Mouse (Mus musculus): Measurements from ENCODE around the gene Ice1. TPM values are rescaled to one million over a fixed set of nuclear protein-coding genes. Genes with fewer than 3 reads are reported as not detected.

The Ice1 gene
- total RNA-seq (2021), result 10 to 100 TPM; 16.3 to 17.9 TPM
- long read RNA-seq, experiment 1, full-length matches to known transcripts, result 1 of 9 reads
- long read RNA-seq, experiment 1, partial matches to known transcripts, result 7 of 9 reads
- long read RNA-seq, experiment 1, other reads (novel, unspliced or antisense), result 1 of 9 reads
- long read RNA-seq, experiment 2, full-length matches to known transcripts, result 5 of 18 reads
- long read RNA-seq, experiment 2, partial matches to known transcripts, result 9 of 18 reads
- long read RNA-seq, experiment 2, other reads (novel, unspliced or antisense), result 4 of 18 reads

DNA sequence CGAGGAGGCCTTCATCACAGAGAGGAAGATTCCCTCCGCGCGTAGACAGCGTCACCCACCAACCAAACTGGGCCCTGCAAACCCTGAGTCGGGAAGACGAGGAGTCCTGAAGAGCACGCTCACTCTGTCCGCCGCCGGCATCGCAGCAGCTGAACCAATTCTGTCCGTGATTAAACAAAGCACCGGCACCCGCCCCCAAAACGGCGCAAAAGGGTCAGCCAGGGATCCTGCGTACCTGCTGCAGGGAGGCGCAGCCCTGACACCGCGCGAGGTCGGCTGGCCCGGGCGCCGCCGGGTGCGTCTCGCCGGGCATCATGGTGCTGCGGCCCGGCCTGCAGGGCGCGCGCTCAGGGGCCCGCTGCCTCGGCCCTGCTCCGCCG, at the start of gene Ice1:
Ice1 (minus strand) TSS at position 353 of the 380 bp plus-strand sequence.
- no peak for DNase-seq
- intact Hi-C loops (cut with DNase I; ENCODE audit: low total_unique reads), result no loop called here

- intact Hi-C loops (cut with DNase I; ENCODE audit: low total_unique reads), result no loop called here
- no peak for DNase-seq
Measured at GRCm38 (mm10) chr13:70685825-70686224, 48.4 kb upstream of the Ice1 start.

- peak; percentile 33 for DNase-seq
Measured at GRCm38 (mm10) chr13:70684976-70685609, 47.7 kb upstream of the Ice1 start.

GRCm38 (mm10) chr13:70681411-70682183, 44.2 kb upstream of the Ice1 start:
- intact Hi-C loops (cut with DNase I; ENCODE audit: low total_unique reads), result no loop called here
- DNase-seq, result no peak

More at GRCm38 (mm10) chr13:70684976-70685609, 47.7 kb upstream of the Ice1 start:
- intact Hi-C loops (cut with DNase I; ENCODE audit: low total_unique reads), result no loop called here

- intact Hi-C loops (cut with DNase I; ENCODE audit: low total_unique reads), result no loop called here
- no peak for DNase-seq
Measured at GRCm38 (mm10) chr13:70680316-70680715, 42.9 kb upstream of the Ice1 start.

DNA sequence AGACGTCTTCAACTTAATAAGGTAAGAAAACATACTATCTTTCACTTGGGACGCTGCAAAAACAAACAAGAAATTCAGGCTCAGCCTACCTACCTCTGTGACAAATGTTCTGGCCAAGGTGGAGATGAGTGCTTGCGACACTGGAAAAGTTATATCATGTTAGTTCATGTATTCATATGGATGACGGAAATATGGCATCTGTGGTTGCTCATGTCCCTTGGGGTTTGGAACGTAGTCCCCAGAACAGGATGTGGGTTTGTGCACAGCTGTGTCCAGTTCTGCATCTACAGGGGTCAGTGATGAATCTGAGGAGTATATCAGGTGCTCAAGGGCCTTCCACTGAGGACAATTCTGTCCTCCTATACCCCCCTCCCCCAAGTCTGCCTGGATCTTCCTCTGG, 40.3 kb upstream of the Ice1 start:
- DNase-seq, result no peak
- intact Hi-C loops (cut with DNase I; ENCODE audit: low total_unique reads), result no loop called here

GRCm38 (mm10) chr13:70676243-70677183, 39.1 kb upstream of the Ice1 start:
- peak; percentile 46 for DNase-seq
- intact Hi-C loops (cut with DNase I; ENCODE audit: low total_unique reads), result no loop called here

- intact Hi-C loops (cut with DNase I; ENCODE audit: low total_unique reads), result no loop called here
- no peak for DNase-seq
Measured at GRCm38 (mm10) chr13:70674998-70675397, 37.6 kb upstream of the Ice1 start.

- DNase-seq, result no peak
- intact Hi-C loops (cut with DNase I; ENCODE audit: low total_unique reads), result no loop called here
Measured at GRCm38 (mm10) chr13:70670080-70670479, 32.6 kb upstream of the Ice1 start.

DNA sequence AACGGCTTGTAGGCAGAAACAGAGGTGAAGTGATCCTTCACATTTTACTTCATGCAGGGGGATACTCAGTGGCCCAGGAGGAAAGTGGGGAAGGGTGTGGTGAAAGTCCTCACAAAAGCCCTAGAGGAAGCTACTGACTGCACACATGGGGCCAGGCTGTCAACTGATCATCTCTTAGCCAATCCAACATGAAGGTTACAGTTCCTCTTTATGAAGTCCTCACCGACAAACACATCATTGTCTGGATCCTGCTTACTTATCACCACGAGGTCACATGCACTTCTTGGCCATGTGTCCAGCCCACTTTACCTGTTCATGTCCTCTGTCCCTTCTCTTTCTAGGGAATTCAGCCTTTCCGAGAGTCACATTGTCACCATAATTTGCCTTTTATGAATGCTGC, 22.3 kb upstream of the Ice1 start:
- intact Hi-C loops (cut with DNase I; ENCODE audit: low total_unique reads), result no loop called here
- DNase-seq, result no peak

DNA sequence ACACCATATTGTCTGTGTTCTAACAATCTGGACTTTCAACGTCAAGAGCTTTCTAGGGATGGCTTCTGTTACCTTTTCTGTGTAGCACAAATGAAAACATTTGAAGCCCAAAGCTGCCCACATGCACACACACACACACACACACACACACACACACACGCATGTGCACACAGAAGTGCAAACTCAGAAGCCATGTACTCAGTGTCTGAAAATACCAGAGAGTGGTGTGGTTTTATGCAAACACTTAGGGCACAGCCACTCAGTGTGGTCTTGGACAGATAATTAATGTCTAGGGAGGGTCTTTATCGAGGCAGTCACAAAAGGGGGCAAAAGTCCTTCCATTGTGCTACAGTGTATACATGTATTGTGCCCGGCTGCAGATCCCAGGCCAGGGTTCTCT, 19.3 kb upstream of the Ice1 start:
- DNase-seq, result no peak
- intact Hi-C loops (cut with DNase I; ENCODE audit: low total_unique reads), result no loop called here

GRCm38 (mm10) chr13:70656329-70656728, 18.9 kb upstream of the Ice1 start:
- intact Hi-C loops (cut with DNase I; ENCODE audit: low total_unique reads), result no loop called here
- DNase-seq, result no peak

GRCm38 (mm10) chr13:70655570-70655969, 18.1 kb upstream of the Ice1 start:
- no peak for DNase-seq
- intact Hi-C loops (cut with DNase I; ENCODE audit: low total_unique reads), result no loop called here

DNA sequence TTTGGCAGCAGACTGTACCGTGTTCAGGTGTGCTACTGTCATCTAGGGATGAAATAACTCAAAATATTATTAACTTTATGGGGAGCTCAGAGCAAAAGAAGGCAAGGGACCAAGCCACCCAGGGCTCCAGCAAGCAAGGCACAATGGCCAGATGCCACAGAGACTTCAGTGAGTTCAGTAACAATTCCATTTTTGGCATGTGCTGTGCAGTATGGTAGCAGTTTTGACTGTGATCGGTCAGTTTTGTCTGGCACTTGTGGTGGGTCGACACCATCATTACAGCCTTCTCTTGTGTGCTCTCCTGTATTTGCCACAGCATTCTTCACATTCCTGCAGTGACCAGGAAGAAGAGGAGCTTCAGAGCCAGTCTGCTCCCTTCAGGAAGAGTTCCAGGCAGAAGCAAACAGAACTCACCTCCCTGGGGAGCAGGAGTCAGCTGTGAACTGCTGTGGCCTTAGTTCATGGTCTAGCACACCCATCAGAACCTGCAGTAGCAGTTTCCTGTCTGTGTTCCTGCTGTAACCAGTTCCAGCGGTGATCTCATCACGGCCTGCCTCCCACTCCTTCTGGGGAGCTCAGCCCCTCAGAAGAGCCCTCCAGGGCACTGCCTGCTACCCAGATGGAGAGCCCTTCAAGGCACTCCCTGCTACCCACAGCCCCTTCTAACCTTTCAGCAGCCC, 16.8 kb upstream of the Ice1 start:
- peak; percentile 33 for DNase-seq

GRCm38 (mm10) chr13:70653457-70653856, 16.0 kb upstream of the Ice1 start:
- intact Hi-C loops (cut with DNase I; ENCODE audit: low total_unique reads), result no loop called here

More for the DNA sequence above, 16.8 kb upstream of the Ice1 start:
- intact Hi-C loops (cut with DNase I; ENCODE audit: low total_unique reads), result no loop called here

GRCm38 (mm10) chr13:70650011-70650436, 12.6 kb upstream of the Ice1 start:
- intact Hi-C loops (cut with DNase I; ENCODE audit: low total_unique reads), result no loop called here

More at GRCm38 (mm10) chr13:70653457-70653856, 16.0 kb upstream of the Ice1 start:
- DNase-seq, result no peak

DNA sequence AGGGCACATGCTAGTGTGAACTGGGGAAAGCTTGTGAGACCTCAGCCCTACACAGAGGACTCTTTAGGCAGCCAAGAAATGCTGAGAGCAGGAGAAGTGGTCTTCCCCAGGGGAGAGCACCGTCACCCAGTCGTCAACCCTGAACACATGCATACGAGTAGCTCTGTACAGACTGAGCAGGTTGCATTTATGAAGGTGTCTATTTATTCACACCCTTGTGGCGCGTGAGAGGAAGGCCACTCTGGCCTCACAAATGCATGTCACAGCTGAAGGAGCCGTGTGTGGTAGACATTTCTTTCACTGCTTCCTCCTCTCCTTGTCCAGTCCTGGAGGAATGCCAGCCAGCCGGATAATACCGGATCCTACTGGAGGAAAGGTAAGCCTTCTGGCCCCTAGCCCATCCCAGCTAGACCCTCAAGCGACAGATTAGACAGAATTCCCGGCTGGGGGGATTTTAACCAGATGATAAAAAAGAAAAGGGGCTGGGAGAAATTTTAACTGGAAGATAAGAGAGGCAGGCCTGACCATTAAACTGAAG, 8.6 kb upstream of the Ice1 start:
- intact Hi-C loops (cut with DNase I; ENCODE audit: low total_unique reads), result loop anchor here (2.0 kb wide), 1 partner anchor 121 kb away; no protein-coding TSS in a partner anchor
- no peak for DNase-seq

More at GRCm38 (mm10) chr13:70650011-70650436, 12.6 kb upstream of the Ice1 start:
- DNase-seq, result no peak

DNA sequence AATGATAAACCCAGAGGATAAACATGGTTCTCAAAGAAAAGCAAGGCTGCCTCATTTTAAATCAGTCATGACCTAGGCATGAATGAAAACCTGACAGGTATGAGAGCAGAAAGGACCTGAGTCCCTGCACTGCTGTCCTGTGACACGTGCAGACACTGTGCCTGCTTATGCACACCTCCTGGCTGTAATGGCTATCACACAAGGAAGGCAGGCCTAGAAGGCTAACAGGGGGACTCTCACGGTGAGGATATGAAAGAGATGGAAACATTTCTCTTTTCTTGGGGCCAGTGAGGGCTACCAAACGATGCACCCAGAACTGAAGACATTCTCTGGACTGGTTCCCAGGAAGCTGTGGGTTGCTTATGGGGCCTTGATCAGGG, 6.6 kb upstream of the Ice1 start:
- DNase-seq, result no peak
- intact Hi-C loops (cut with DNase I; ENCODE audit: low total_unique reads), result loop anchor here (5.0 kb wide), 1 partner anchor 358 kb away; no protein-coding TSS in a partner anchor
